Mouse (Mus musculus): ENCODE results near the gene Ccdc167.

Gene Ccdc167

DNA sequence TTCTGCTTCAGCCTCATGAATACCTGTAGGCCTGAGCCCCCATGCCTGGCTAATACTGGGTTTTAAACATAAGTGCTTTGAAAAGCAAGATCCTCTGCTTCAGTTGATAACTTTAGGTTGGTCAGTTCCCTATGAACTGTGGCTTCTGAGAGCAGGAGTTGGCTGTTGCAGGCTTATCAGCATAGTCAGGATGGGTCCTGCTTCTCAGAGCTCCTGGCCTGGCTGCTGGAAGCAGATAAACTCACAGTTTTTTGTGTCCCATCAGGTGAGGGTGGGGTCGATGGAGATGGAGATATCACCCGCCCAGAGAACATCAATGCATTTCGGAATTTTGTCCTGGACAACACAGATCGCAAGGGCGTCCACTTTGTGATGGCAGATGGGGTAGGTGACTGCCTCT, 30.1 kb downstream of the Ccdc167 start:
- DNase-seq (ENCODE audit: low read depth, low spot score): no peak

GRCm38 (mm10) chr17:29684275-29684674, 32.6 kb downstream of the Ccdc167 start:
- no peak for DNase-seq (ENCODE audit: low read depth, low spot score)

DNA sequence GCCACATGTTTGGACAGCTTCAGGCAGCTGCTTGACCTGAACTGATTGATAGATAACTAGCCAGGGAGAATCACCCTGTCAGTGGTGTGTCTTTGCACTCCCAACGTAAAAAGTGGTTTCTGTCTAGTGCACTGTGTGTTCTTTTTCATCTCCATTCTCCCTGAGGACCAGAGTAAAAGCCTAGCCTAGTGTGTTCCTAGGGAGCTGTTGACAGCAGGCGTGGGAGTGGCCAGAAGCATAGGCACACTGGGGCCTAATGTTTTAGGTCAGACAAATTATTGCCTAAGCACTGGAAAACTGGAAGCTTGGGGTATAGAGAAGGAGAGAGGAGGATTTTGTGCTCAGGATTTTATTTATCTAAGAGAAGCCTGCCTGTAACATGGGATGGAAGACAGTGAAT, 33.7 kb downstream of the Ccdc167 start:
- DNase-seq (ENCODE audit: low read depth, low spot score): no peak

DNA sequence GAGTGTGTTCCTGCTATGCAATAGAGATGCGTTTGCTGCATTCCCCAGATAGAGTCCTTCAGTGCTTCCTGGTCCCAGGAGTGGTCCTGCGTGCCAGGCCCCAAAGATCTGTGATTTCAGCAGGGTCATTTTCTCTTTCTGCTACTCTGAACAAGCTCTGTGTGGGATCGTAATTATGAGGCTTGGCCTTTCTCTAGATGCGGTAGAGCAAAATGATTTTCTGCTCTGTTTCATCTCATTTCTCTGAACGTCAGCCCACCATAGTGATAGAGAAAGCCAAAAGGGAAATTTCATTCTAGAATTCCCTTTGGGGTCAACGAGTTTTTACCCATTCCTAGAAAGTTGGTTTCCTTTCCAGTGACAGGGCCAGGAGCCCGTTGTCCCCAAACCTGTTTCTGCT, 34.6 kb downstream of the Ccdc167 start:
- DNase-seq (ENCODE audit: low read depth, low spot score): no peak

DNA sequence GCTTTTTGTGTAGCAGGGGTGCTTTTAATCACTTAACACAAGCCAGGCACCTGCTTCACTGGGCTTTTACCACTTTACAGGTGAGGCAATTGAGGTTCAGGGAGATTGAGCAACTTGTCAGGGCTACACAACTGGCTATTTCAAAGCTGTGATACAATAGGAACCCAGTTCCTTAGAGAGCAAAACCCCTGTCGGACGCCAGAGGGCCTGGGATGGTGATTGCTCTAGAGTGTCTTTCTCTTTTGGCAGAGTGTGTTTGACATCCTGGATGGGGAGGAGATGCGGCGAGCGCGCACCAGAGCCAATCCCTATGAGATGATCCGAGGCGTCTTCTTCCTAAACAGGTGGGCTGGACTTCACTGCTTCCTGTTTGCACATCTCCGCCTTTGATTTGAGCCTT, 35.2 kb downstream of the Ccdc167 start:
- no peak for DNase-seq (ENCODE audit: low read depth, low spot score)

DNA sequence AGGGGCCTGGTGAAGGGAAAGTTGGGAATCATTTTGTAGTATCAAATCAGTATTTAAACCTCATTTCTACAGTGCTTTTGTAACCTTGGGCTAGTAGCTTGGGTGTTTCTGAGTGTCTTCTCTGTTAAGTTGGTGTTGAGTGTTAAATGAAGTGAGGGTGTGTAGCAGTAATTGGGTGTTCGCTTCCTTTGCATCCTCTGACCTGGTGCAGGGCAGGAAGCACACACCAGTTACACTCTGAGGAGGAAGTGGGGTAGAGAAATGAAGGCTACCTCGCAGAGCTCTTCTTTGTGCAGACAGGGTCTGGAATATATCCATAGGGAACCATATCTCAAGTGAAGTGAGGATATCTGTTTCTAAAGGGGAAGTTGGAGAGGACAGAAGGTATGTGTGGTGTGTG, 35.9 kb downstream of the Ccdc167 start:
- no peak for DNase-seq (ENCODE audit: low read depth, low spot score)

GRCm38 (mm10) chr17:29680174-29680573, 36.7 kb downstream of the Ccdc167 start:
- DNase-seq (ENCODE audit: low read depth, low spot score): no peak

DNA sequence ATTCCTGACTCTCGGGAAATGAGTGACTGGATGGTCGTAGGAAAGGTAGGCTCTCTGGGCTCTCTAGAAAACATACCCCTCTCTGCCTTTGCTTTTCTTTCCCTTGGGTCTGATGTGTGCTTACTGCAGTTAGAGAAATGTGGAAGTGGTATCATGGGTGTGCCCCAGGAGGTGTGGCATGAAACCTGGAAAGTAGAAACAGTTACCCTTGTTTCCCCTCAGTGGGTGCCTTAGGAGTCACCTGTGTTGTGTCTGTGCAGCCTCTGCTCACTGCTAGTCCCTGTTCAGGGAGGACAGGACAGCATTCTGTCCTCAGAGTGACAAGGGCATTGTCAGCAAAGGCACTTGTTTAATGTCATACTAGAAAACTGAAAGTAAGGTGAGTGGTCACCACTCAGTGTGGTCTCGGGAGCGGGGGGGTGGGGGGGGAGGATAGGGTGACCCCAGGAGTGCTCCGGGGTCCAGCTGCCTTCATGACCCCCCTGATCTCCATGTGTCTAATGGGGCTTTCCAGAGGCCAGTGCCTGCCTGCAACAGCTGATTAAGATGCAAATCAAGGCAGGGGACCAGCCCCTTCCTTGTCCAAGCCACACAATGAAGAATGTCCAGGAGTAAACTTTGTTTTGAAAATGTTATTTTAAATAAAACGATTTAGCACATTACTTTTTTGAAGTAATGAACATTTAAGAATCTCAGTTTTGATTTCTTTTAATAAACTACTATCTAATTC, 37.6 kb downstream of the Ccdc167 start:
- no peak for DNase-seq (ENCODE audit: low read depth, low spot score)

DNA sequence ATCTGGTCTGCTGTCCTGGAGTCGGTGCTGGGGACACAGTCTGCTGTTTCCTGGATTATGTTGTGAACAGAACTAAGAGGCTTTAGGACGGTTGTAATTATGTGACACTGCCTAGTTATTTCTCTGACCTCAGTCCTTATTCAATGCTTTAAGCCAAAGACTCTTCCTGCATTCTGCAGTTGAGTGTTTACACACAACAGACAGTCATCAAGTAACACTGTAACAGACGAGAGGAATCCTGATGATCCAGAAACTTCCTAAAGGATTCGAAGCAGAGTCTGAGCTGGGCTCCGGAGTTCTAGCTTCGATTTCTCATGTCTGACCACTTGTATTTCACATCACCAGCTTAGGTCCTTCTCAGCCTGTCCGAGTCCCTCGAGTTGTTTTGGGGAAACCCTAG, 38.3 kb downstream of the Ccdc167 start:
- DNase-seq (ENCODE audit: low read depth, low spot score): no peak

GRCm38 (mm10) chr17:29673325-29673724, 43.5 kb downstream of the Ccdc167 start:
- no peak for DNase-seq (ENCODE audit: low read depth, low spot score)

DNA sequence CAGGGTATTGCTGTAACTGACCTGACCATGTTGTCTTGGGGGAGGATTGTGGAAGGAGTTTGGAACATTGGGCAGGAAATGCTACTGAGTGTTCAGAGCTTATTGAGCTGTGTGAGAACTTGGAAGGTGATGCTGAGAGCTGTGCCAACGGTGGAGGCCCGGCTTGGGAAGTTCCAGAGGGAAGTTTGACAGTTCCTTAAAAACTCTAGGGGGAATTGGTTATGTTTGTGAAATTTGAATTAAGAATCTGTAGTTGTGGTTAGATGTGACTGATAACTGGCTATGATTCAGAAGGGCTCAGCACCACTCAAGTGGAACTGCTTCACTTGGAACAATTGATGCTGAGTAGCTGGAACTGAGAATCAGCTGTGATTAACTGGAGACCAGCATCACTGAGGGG, 45.8 kb downstream of the Ccdc167 start:
- DNase-seq (ENCODE audit: low read depth, low spot score): no peak

- no peak for DNase-seq (ENCODE audit: low read depth, low spot score)
Observed at GRCm38 (mm10) chr17:29669936-29670335, 46.9 kb downstream of the Ccdc167 start.

DNA sequence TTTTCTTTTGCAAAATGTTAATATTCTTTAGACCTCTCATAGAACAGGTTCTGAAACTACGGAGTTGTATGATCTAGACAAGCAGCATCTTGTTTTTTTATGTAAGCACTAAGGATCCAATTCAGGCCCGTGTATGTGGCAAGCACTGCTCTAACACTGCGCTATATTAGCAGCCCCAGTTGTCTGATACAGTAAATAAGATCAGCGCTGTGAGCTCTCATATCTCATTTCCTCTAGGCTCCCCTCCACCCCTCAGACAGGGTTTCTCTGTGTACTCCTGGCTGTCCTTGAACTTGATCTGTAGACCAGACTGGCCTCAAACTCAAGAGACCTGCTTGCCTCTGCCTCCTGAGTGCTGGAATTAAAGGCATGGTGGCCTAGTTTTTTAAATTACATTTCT, 47.8 kb downstream of the Ccdc167 start:
- DNase-seq (ENCODE audit: low read depth, low spot score): no peak

- no peak for DNase-seq (ENCODE audit: low read depth, low spot score)
Observed at GRCm38 (mm10) chr17:29668051-29668986, 48.5 kb downstream of the Ccdc167 start.

DNA sequence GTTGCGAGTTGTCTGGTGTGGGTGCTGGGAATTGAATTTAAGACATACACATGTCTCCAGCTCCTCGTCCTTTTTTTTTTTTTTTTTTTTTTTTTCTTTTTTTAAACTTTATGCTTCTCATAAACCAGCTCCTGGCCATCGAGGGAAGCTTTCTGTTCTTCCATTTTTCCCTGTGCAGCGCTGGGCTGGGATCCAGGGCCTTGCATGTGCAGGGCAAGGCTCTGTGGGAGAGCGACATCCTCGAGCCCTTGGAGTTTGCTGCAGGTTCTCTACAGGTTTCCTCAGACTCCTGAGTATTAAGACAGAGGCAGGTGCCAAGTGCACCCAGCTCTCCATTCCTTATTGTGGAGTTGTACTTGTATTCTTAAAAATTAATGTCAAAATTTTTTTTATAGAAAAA, 54.7 kb downstream of the Ccdc167 start:
- no peak for DNase-seq (ENCODE audit: low read depth, low spot score)

GRCm38 (mm10) chr17:29660762-29661391, 56.0 kb downstream of the Ccdc167 start:
- no peak for DNase-seq (ENCODE audit: low read depth, low spot score)

DNA sequence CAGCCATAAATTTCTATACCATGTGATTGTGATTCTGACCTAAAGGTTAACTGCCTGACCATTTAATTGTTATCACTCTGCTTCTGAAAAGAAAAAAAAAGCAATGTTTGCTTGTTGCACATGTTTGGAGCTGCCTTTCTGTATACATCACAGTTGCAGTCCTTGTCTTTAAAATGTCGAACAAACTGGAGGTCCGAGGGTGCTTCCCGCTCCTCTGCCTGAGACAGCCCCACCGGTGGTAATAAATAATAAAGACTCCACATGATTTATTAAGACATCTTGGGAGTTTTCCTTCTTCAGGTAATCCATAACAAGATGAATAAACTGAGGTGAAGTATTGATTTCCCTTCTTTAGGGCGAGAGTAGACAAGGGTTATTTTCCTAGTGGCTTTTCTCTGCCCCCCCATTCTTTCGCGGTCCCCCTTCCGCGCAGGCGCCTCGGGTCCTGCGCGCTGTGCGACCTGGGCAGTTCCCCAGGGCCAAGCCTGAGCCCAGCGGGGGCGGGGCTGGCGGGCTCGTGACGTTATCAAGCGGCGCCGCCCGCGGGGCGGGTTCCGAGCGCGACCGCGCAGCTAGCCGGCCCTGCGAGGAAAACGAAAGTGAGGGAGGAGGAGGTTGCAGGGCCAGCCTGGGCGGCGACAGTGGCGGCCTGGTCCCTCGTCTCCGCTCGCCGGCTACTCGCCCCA, 56.6 kb downstream of the Ccdc167 start, which contains the start of gene Cmtr1:
Cmtr1 (plus strand) TSS at position 520 of the 686 bp plus-strand sequence.
- DNase-seq (ENCODE audit: low read depth, low spot score): peak; percentile 91

DNA sequence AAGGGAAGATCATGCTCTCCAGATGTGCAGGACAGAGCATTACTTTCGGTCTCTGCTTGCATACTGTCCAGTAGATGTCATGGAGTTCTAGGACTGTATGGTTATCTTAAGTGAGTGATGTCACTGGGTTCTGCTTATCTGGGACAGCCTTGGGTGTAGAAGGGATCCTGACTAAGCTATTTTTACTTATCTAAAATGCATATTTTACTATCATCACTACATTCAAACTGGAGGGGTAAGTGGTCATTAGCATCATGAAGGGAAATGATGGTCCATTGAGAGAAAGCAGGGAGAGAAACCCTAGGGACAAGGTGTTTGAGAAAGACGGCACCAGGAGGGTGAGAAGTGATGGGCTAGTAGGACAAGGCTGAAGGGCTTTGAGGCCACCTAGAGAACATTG, 58.6 kb downstream of the Ccdc167 start:
- no peak for DNase-seq (ENCODE audit: low read depth, low spot score)

- DNase-seq (ENCODE audit: low read depth, low spot score): no peak
Observed at GRCm38 (mm10) chr17:29642219-29642618, 74.6 kb downstream of the Ccdc167 start.

DNA sequence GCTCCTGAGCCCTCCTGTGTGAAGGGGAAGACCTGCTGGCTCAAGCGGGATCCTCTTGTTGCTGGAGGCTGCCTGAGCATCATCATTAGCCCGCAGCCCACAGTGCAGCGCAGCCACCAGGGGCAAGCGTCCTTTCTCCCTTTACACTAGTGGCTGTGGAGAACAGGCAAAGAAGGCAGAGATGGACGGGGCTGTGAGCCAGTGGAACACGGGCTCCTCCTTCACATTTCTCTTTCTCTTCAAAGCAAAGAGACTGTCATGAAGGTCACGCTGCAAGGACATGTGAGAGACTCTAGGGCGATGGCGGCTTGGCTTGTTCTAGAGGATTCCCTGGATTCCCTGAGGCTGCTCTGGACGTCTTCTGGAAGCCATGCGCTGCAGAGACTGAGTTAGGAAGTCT, 75.9 kb downstream of the Ccdc167 start:
- no peak for DNase-seq (ENCODE audit: low read depth, low spot score)

GRCm38 (mm10) chr17:29637895-29638294, 78.9 kb downstream of the Ccdc167 start:
- no peak for DNase-seq (ENCODE audit: low read depth, low spot score)

DNA sequence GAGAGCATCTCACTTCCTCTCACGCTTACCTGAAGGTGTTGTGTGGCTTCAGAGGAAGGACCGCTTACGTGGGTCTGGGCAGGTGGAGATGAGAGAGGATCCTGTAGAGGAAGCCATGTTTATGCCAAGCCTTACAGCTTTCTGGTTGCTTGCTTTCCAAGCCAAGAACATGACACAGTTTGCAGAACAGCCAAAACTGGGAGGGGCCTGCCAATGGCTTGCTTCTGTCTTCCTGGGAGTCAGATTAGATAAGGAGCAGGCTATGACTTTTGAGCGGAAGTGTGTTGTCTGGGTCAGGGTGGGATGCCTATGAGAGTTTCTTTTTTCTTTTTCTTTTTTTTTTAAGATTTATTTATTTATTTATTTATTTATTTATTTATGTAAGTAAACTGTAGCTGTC, 79.5 kb downstream of the Ccdc167 start:
- DNase-seq (ENCODE audit: low read depth, low spot score): peak; percentile 35
